In genomic region chr9:8074345-8074744, GRCm38 (mm10) we compare ENCODE assay signal across 8 mouse cellular contexts. TPM values are rescaled to one million over a fixed set of nuclear protein-coding genes. Genes with fewer than 3 reads are reported as not detected.
DNase-seq lines count a peak whose midpoint lies in the region; ATAC-seq and TF ChIP-seq lines count a peak whose summit lies in the region.
"Had no signal": no experiment of that assay in that cellular context is flagged by ENCODE, and none has a peak within 500 bp of the region (broad histone marks: within the 10 kb centered on the region; RNA-seq: fewer than 3 reads in every experiment).

No protein-coding gene starts in this region.

- H3K27ac ChIP-seq in layer of hippocampus, adult 2 months = no peak overlapping the region
- H3K27ac ChIP-seq in CH12.LX (ENCODE audit: insufficient read depth, low read depth) = no peak overlapping the region
- H3K27ac ChIP-seq in hindbrain, embryonic 16.5 days (ENCODE audit: low read depth, low read length) = no peak overlapping the region
- H3K27ac ChIP-seq: embryonic facial prominence, embryonic 13.5 days had no signal

- peak; percentile 76 for TF ChIP-seq RAD21 in CH12.LX (IDR thresholded peaks at IDR 0.05; ENCODE audit: low read depth, low read length)

- no peak overlapping the region for H3K9ac ChIP-seq in CH12.LX (ENCODE audit: insufficient read depth, low read depth)
- no peak overlapping the region for H3K9ac ChIP-seq in hindbrain, embryonic 16.5 days (ENCODE audit: low read depth, low read length)
- H3K9ac ChIP-seq: embryonic facial prominence, embryonic 13.5 days had no signal

- no peaks in the 10 kb centered on the region for H3K4me1 ChIP-seq in CH12.LX (ENCODE audit: control insufficient read depth in 1 of 2, insufficient read depth in 2 of 2)
- no peaks in the 10 kb centered on the region for H3K4me1 ChIP-seq in hindbrain, embryonic 16.5 days (ENCODE audit: control insufficient read depth, insufficient read depth, low read depth, low read length)
- H3K4me1 ChIP-seq: embryonic facial prominence, embryonic 13.5 days had no signal

- CTCF ChIA-PET in Patski (lab: Charles Lee) = interaction anchor here (1.2 kb wide), 1 partner anchor 13 kb away, joined by 4 read pairs; no protein-coding TSS in a partner anchor

- no peak overlapping the region for H3K4me2 ChIP-seq in CH12.LX (ENCODE audit: insufficient read depth, low read depth, poor library complexity, severe bottlenecking)
- no peak overlapping the region for H3K4me2 ChIP-seq in hindbrain, embryonic 16.5 days (ENCODE audit: low read length)
- H3K4me2 ChIP-seq: embryonic facial prominence, embryonic 13.5 days had no signal

- no peak overlapping the region for H3K4me3 ChIP-seq in layer of hippocampus, adult 2 months
- H3K4me3 ChIP-seq in CH12.LX (replicated peaks in 1 of 3; ENCODE audit: low read depth in 2 of 3, low read length in 2 of 3, poor library complexity in 1 of 3) = no peak overlapping the region
- no peak overlapping the region for H3K4me3 ChIP-seq in hindbrain, embryonic 16.5 days (ENCODE audit: low read length)
- H3K4me3 ChIP-seq: embryonic facial prominence, embryonic 13.5 days had no signal

- POLR2A ChIA-PET in Patski (lab: Charles Lee) = no interaction called here

- dilution Hi-C loops in CH12.LX (cut with MboI; ENCODE audit: extremely low pct_ligation_motif_present, extremely low pct_unique_long_range_greater_than_20kb, low sequenced_read_pairs) = no loop called here

- no peak for ATAC-seq in Patski
- peak; percentile 61; the same call in 1 of the 2 replicates for ATAC-seq in hindbrain, embryonic 16.5 days
- no peak for ATAC-seq in megakaryocyte, adult 5-6 weeks (ENCODE audit: poor library complexity, severe bottlenecking)

- H3K27me3 ChIP-seq in CH12.LX (replicated peaks) = no peaks in the 10 kb centered on the region
- no peaks in the 10 kb centered on the region for H3K27me3 ChIP-seq in Patski
- no peaks in the 10 kb centered on the region for H3K27me3 ChIP-seq in hindbrain, embryonic 16.5 days (replicated peaks; ENCODE audit: control insufficient read depth, insufficient read depth, low read length)
- H3K27me3 ChIP-seq: embryonic facial prominence, embryonic 13.5 days had no signal

- H3K79me2 ChIP-seq in CH12.LX (replicated peaks; ENCODE audit: control insufficient read depth, extremely low read depth, insufficient read depth, poor library complexity, severe bottlenecking) = no peaks in the 10 kb centered on the region

- TF ChIP-seq CTCF in layer of hippocampus, adult 2 months (conservative IDR thresholded peaks at IDR 0.05) = peak; percentile 74
- TF ChIP-seq CTCF in CH12.LX (conservative IDR thresholded peaks at IDR 0.05 in 1 of 2, IDR thresholded peaks at IDR 0.05 in 1 of 2; ENCODE audit: low read depth in 2 of 2, low read length in 2 of 2) (peak; percentile 36 to 78; a peak in 3 of 4 replicates), Patski (IDR thresholded peaks at IDR 0.05) (peak; percentile 64)

- DNase-seq in layer of hippocampus, adult 2 months (ENCODE audit: low spot score in 2 of 2) = no peak
- DNase-seq in layer of hippocampus, adult 8-10 months (ENCODE audit: low spot score in 2 of 2) = no peak
- DNase-seq in CH12.LX (ENCODE audit: extremely low read depth) (peak; percentile 24), Patski (ENCODE audit: low read depth, low spot score) (peak; percentile 7)
- DNase-seq in mesoderm, embryonic 11.5 days (ENCODE audit: low read depth, low spot score) = peak; percentile 8

- no peak for TF ChIP-seq EP300 in CH12.LX (IDR thresholded peaks at IDR 0.05; ENCODE audit: low read length)

- TF ChIP-seq POLR2A in CH12.LX (IDR thresholded peaks at IDR 0.05; ENCODE audit: low read depth, low read length) = no peak

- in situ Hi-C loops in CH12.LX (cut with MboI; ENCODE audit: low pct_ligation_motif_present, low pct_unique_long_range_greater_than_20kb, low sequenced_read_pairs) = no loop called here
- in situ Hi-C loops in Patski (cut with MboI; ENCODE audit: low pct_unique_long_range_greater_than_20kb) = no loop called here

- no peaks in the 10 kb centered on the region for H3K36me3 ChIP-seq in CH12.LX (replicated peaks in 1 of 2; ENCODE audit: control insufficient read depth in 1 of 2, insufficient read depth in 1 of 2, low read length in 1 of 2)
- H3K36me3 ChIP-seq in hindbrain, embryonic 16.5 days (ENCODE audit: control insufficient read depth, insufficient read depth, low read length) = no peaks in the 10 kb centered on the region; the same call in 1 of the 2 replicates
- H3K36me3 ChIP-seq: embryonic facial prominence, embryonic 13.5 days had no signal

- H3K9me3 ChIP-seq in CH12.LX (replicated peaks; ENCODE audit: low read length) = no peaks in the 10 kb centered on the region
- no peaks in the 10 kb centered on the region for H3K9me3 ChIP-seq in hindbrain, embryonic 16.5 days (ENCODE audit: control insufficient read depth, low read length)
- H3K9me3 ChIP-seq: embryonic facial prominence, embryonic 13.5 days had no signal

TF ChIP-seq in CH12.LX, 34 proteins besides CTCF, POLR2A, EP300 and RAD21:
- TF ChIP-seq MAZ (IDR thresholded peaks at IDR 0.05; ENCODE audit: low read depth, low read length) (no peak), SMC3 (IDR thresholded peaks at IDR 0.05; ENCODE audit: low read depth, low read length) (peak; percentile 71)

RNA-seq across cellular contexts. Expression of gene Cfap300, which starts 31.7 kb away (rescaled TPM):
- 10 to 100 TPM; 10.8 to 13.3 TPM for total RNA-seq in layer of hippocampus, adult 2 months (2021)
- 10 to 100 TPM; 10.0 to 13.5 (median 13.0) TPM for total RNA-seq in layer of hippocampus, adult 8-10 months (2022)
- total RNA-seq in CH12.LX (2012; rRNA removed) (5.2 and 5.3 TPM in 2 replicates), CH12.LX (2014; rRNA removed) (9.1 and 9.9 TPM in 2 replicates)
- polyA plus RNA-seq in CH12.LX (2012; ENCODE audit: insufficient read length, low read depth) (4.8 and 5.5 TPM in 2 replicates), Patski (2021) (16.5 TPM)
- polyA plus RNA-seq in hindbrain, embryonic 16.5 days (2015; fragmentation: Nextera tagmentation; extraction: Ambion mirVana) = 13.5 and 16.9 TPM in 2 replicates
- total RNA-seq in megakaryocyte, adult 5-6 weeks (2015) = not detected in 2 replicates
- total RNA-seq in megakaryocyte, adult 5-6 weeks (2017) = not detected in 2 replicates

RNA-seq across cellular contexts. Expression of gene Cep126, which starts 59.7 kb away (rescaled TPM):
- total RNA-seq in layer of hippocampus, adult 2 months (2021) = 10 to 100 TPM; 15.0 to 17.0 TPM
- 10 to 100 TPM; 13.6 to 24.6 (median 18.1) TPM for total RNA-seq in layer of hippocampus, adult 8-10 months (2022)
- total RNA-seq in CH12.LX (2012; rRNA removed) (not detected in 2 replicates), CH12.LX (2014; rRNA removed) (not detected in 2 replicates)
- polyA plus RNA-seq in CH12.LX (2012; ENCODE audit: insufficient read length, low read depth) (not detected in 2 replicates), Patski (2021) (4.0 TPM)
- polyA plus RNA-seq in hindbrain, embryonic 16.5 days (2015; fragmentation: Nextera tagmentation; extraction: Ambion mirVana) = 3.4 and 4.1 TPM in 2 replicates
- not detected in 2 replicates for total RNA-seq in megakaryocyte, adult 5-6 weeks (2015)
- not detected in 2 replicates for total RNA-seq in megakaryocyte, adult 5-6 weeks (2017)

Comparison
In these comparisons a context has a peak if more than half of its experiments do, and no peak if none do; other contexts are left out.
1. DNase-seq: peak in CH12.LX (single experiment), Patski (single experiment) and mesoderm, embryonic 11.5 days (single experiment); none in layer of hippocampus, adult 2 months (0 of 2) and layer of hippocampus, adult 8-10 months (0 of 2).
2. RNA of gene Cfap300, which starts 31.7 kb away (total RNA-seq): 10.0 to 13.5 TPM in layer of hippocampus, adult 8-10 months, 10.8 to 13.3 TPM in layer of hippocampus, adult 2 months and 5.2 to 9.9 TPM in CH12.LX; not detected in megakaryocyte, adult 5-6 weeks; every median in the first group is over 4 times any median in the second.
3. RNA of gene Cep126, which starts 59.7 kb away (total RNA-seq): 13.6 to 24.6 TPM in layer of hippocampus, adult 8-10 months and 15.0 to 17.0 TPM in layer of hippocampus, adult 2 months; not detected in CH12.LX and not detected in megakaryocyte, adult 5-6 weeks; every median in the first group is over 10 times any median in the second.
4. Peak in every context shown above with its lines, with median percentiles within 50 percentile points of each other: CTCF ChIP-seq.